Mouse (Mus musculus) right cerebral cortex, adult 2 months (tissue): ENCODE results near the gene Rab11fip3.

Source experiments
- DNase-seq, 2 experiments: peaks; one replicate each; pipeline ENCODE4 v3.0.0; 2021 to 2022; ENCODE audit warnings: low spot score in 2 of 2

Rab11fip3 gene

DNA sequence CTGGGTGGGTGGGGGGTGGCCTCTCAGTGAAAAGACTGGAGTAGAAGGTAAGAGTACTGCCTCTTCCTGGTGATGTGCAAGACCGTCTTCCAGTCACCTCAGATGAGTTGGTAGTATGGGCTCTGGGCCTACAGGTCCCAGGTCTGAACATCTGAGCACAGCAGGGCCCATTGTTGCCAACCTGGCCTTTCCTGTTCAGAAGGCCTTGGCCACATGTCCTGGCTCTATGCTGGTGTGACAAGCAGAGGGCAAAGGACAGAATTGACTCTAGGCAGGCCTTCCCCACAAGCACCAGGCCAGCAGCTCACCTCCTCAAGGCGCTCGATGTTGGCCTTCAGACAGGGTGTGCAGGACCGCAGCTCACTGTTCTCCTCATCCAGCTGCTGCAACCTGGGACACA lies 77.1 kb downstream of the Rab11fip3 start:
- DNase-seq = no peak

DNA sequence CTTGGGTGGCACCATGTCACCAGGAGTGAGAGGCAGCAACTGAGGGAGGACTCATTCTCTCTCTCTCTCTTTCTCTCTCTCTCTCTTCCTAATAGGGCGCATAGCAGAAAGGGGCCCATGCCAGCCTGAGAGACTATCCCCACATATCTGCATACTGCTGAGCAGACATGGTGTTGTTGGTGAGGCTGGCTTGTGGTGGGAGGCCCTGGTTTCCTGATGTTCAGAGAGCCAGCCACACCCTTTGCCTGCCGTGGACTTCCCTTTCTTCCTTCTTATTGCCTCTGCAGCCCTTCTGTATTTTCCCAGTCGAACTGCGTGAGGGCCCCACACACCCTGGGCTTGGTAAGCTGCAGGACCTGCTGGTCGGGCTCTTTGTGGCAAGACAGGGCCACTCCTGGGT lies 79.0 kb downstream of the Rab11fip3 start:
- no peak for DNase-seq

DNA sequence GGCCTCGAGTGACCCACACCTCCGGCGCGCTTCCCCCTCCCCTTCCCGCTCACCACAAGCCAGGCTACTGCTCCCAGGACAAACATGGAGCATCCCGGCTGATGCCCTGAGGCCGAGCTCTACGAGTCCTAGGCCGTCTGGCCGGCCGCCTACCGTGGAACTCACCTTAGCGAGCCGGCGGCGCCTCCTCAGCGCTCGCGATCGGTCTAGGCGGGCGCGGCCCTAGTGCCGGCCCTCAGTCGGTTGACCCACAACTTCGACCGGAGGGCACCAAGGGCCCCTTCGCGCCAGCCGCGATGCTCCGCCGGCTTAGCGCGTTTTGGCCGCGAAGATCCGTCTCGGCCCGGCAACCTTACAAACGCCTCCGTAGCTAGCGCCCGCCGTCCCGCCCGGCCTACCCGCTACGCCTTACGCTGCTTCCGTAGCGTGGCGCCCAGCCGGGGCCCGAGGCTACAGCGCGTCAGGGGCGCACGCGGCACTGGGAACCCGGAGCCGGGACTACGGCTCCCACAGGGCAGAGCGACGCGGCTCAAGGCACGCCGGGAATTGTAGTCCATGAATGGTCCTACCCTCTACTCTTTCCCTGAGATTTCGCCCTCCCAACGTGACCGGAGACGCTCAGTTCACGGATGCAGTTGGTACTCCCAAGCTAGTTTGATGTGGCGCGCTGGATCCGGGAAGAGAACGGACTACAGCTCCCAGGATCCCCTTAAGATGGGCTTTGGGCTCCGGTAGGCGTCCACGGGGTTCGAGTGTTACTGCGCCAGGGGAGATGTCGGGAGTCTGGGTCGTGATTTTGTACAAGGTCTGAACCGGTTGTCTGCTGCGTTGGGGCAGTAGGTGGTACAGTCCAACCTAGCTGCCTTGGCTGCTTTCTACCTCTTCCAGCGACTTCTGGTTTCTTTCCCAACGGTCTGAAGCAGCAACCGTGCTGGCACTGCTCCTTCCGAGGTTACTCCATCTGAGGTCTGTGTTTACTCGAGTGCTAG lies 83.8 kb downstream of the Rab11fip3 start, which contains the start of gene Capn15:
Gene Capn15, minus strand, starts transcription at position 491 of the 989 bp plus-strand sequence.
- DNase-seq = peak; percentile 96

DNA sequence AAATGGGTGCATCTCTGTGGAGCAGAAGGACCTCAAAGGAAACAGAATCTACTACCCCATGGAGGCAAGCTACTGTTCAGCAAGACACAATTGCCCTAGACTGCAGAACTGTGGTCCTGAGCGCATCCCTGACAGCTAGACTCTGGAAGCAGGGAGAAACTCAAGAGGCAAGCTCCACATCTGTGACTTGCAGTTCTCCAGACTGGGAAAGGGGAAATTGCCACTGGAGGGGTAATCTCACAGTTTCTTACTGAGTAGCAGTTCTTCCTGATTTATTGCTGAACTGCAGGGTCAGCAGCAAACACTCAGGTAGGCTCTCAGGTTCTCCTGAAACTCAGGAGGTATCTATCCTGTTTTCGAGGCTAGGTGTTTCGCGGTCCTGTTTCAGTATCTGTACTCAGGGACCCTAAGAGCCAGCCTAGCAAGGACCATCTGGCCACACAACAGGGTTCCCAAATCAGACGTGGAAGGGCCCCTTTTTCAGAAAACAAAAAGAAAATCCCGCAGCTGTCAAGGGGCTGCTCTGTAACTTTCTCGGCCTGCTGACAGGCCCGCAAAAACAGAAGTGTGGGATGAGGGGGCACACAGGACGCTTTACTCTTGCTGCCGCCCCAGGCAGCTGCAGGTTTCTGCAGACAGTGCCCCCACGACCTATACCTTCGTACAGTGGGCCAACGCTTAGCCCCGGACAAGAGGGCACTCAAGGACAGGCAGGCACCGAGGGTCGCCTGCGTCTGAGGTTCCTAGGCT lies 84.6 kb downstream of the Rab11fip3 start:
- peak in 1 of 2 experiments; percentile 16 for DNase-seq

DNA sequence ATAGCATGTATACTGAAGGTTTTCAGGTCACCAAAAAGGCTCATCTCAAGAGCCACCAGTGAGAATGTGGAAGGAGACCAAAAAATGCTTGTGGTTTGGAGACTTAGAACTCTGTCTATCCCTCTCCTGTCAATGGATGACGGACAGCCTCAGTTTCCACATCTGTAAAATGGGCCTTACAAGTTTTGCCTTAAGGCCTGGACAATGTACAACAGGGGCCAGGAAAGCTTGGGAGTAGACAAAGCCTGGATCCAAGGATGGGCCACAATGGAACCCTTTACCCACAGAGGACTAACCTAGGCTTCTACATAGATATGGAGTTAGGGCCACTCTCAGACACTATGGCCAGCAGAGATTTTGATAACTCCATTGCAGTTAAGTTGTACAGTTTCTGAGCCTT lies 85.3 kb downstream of the Rab11fip3 start:
- DNase-seq = no peak

DNA sequence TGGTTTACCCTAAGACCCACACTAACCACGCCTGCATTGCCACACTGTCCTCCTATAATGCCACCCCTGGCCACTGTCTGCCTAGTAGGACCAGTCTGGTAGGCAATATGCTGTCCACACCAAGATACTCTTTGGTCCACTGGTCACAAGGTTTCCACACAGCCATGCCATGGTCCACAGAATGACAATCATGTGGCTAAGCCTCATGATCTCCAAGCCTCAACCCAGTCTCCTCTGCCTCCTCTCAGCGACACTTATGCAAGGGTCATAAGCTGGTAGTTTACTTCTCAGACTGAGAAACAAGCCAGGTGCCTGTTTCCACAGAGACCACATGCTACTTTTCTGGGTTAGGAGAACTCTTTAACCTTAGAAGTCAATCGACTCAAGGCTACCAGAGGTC lies 86.4 kb downstream of the Rab11fip3 start:
- DNase-seq = no peak

DNA sequence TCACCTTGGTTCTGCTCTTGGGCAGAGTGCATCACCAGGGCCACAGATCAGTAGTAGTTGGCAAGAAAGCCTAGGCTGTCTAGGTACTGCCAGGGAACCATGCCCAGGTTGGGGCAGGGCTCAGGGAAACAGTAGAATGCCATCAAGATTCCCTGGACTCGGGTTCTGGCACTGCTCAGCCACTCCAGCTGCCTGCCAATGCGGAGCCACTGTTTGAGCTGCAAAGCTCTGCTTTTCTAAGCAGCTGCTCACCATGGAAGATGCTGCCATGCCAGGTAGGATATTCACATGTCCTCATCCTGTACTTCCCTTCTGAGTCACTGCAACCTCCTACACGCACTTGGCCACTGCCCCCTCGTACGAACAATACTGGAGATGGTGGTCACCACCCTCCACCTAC lies 88.5 kb downstream of the Rab11fip3 start:
- peak; percentile 52 to 56 for DNase-seq

DNA sequence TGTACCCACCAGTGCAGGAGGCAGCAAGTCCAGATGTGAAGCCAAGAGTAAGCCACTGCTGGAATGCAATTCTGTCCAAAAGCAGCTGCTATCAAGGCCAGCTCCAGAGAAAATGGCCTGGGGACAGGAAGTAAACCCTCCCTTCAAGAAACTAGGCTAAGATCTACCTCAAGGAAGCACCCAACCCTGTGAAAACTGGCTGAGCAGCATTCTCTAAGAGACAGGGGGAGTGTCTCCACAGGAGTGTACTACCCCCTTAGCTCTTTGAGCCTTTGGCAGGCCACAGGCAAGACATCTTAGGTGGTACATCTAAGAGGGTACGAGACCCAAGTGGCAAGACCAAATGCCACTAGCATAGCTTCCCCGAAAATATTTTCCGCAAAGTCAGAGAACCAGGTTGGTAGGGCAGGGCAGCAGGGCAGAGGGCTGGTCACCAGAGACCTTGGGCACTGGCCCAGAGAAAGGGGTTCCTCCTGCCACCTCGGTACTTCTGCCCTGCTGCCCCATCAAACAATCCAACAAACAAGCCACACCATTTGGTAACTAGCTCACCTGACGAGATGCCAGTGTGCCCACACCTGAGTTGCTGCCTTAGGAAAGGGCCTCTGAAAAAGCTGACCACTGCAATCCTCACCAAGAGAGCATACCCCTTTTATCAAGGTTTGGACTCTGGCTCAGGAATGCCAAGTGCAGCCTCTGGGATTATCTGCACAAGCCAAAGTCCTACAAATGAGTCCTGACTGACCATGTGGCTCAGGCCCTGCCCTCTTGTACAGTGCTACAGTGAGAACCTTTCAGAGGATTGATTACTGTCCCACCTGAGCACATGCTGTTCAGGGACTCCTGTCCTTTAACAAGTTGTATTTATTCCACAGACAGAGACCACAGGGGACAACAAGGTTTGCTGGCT lies 89.3 kb downstream of the Rab11fip3 start:
- DNase-seq = no peak

DNA sequence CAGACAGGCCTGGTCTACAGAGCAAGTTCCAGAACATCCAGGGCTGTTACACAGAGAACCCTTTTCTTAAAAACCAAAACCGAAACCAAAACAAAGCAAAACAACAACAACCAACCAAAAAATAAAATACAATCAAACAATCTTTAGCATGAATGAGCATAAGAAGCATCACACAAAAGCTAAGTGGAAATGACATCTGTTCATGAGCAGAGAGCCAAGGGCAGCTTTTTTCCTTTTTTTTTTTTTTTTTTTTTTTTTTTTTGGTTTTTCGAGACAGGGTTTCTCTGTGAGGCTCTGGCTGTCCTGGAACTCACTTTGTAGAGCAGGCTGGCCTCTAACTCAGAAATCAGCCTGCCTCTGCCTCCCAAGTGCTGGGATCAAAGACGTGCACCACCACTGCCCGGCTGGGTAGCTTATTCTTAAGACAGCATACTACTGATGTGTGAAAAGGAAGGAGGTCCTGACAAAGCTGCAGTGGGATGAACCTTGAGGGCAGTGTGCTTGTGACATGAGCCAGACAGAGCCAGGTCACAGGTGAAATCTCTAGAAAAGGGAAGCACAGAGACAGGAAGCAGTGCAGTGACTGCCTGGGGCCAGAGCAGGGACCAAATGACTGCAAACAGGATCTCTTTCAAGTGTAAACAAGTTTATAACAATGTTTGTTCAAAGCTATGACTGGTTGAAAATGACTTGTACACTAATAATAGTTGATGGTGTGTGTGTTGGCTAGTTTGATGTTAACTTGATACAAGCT lies 98.2 kb downstream of the Rab11fip3 start:
- no peak for DNase-seq

DNA sequence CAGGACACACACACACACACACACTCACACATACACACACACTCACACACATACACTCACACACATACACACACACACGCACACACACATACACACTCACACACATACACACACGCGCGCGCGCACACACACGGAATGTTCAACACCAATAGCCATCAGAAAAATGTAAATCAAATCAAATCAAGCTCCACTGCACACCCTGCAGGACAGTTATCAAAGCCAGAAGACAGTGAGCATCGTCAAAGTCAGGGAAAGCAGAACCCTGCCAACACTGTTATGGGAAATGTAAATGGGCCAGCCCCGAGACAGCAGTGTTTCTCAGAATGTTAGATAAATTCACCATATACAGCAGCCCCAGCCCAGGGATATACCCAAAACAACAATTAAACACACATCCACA lies 98.9 kb downstream of the Rab11fip3 start:
- no peak for DNase-seq

DNA sequence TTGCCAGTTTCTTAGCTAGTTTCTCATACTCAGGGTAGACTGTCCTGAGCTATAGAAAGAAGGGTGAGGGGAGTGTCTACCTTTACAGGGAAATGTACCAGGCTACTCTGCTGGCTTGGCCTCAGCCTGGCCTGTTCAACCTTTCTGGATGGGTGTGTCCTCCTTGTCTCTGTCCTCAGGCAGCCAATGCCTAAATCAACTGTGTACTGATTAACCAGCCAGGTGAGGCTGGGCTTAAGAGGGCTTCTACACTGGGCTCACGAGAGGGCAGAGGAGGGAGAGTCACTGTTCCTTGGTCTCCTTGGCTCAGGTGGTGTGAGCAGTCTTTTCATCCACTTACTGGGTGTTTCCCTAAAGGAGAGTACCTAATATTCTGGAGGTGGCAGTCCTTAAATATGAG lies 101.2 kb downstream of the Rab11fip3 start:
- DNase-seq = no peak

DNA sequence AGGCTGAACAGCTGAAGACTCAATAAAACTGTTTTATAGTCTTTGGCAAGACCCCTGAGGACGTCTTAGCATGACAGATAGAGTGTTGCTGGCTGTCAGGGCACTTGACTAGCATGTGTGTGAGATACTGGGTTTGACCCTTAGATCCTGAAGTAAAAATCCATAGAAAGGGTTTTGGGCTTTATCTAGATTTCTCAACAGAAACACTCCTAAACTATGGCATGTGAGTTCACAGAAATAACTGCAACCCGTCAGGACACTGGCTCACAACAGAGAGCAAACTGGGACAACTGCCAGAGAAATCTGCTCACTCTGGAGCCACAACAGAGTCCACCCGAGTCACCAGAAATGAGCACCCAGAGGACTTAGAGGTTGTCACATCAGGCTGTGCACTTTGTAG lies 101.7 kb downstream of the Rab11fip3 start:
- no peak for DNase-seq

DNA sequence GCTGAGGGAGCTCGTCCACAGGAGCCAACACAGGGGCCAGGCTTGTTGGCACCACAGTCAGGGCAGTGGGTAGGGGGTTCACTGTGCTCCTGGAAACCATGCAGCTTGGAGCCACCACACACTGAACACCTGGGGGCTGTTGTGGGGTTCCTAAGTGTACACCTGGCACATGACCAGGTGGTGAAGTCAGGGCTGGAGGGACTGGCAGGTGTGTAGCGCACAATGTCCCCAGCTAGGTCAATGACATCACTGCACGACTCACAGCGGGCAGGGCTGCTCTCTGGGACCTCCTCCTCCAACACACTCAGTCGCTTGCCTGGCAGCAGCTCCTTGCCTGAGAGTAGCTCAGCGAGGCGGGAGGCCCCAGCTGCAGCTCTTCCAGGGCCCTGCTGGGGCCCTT lies 105.1 kb downstream of the Rab11fip3 start:
- no peak for DNase-seq

DNA sequence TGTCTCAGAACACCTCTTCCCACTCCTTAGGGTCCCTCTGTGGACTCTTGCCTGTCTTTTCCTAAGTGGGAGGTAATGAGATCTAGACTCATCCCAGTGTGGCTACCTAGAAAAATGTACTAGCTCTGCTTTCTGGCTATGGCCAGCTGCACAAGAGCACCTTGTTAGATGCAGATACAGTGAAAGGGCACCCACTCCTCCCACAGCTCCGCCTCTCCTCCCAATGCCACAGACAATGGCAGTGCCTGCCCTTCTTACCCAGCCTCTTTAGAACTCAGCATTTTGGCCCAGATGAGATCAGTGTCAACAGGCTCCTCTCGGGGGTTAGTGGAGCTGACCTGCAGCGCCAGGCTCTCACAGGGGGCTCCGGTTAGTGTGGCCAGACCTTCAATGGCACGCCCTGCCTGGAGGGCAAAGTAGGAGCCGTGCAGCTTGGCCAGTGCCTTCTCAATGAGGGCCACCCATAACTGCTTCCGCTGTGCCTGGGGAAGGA lies 106.9 kb downstream of the Rab11fip3 start:
- no peak for DNase-seq

DNA sequence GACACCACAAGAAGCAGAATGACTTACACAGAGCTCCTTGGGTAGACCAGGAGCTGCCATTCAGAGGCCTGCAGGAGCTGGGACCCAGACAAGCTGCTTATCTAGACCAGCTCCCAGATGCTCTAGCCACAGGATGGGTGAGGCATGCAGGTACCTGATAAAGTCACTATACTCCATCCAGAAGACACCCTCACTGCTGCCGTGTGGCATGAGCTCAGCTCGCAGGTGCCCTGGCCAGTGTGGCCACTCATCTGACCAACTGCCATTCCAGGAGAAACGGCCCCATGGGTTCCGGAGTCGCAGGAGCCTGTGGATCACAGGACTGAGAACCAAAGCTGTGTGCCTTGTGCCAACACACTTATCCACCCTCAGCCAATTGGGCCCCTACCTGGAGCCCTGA lies 107.8 kb downstream of the Rab11fip3 start:
- no peak for DNase-seq

DNA sequence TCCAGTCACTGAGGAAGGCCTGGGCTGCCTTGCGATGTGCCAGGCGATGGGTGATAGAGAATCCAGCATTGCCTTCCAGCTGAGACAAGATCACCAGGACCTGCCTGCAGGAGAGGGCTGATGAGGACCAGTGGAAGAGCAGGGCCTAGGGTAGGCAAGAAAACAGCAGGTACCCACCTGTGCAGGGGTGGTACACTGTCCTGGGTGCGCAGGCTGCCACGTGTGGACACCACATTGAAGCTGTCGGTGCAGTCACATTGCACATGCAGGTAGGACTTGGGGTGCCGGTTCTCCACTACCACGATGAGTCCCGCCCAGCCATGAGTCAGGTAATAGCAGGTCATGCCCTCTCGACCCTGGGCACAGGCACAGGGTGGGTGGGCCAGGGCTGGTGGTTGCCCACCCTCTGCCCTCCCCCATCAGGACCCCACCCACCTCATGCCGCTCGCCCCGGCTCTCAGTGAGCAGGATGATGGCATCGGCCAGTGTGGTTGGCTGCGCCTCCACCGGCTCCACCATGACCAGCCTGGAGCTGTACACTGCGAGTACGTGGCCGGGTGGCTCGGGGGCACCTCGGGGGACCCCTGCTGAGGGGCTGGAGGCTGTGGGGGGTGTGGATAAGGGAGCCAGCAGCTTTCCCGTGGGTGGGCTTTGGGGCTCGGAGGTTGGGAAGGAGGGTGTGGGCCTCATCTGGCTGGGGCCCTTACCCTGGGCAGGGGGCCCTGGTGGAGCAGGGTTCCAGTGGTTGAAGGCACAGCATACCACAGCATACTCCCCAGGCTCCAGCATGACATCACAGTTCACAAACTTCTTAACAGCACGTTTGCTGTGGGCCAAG lies 109.5 kb downstream of the Rab11fip3 start:
- no peak for DNase-seq

DNA sequence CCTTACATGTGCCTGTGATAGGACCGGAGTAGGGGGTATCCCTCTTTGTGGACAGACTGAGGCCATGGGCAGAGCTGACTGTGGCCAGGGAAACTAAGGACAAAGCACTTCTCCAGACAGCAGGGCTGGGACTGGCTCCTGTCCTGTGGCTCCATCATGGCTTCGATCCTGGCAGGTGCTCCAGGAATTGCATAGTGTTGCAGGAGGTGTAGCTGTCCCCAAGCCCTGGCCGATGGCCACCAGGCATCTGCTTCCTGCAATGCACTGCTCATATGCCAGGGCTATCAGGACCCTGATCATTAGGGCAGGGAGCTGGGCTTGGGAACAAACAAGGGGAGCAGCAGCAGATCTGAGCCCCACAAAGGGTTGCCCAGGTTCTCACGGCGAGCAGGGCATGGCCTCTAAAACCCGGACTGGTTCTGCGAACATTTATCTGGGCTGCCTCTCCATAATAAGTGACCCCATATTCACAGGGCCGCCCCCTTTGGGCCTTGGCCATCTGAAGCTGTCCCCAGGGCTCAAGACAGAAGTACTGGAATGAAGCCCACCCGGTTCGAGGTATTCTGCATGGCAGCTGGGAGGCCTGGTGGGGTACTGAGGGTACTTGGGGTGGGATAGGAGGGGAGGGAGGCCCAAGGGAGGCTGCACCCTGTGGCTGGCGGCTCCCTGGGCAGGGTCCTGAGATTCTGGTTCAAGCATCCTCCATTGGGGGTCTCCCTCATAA lies 110.4 kb downstream of the Rab11fip3 start:
- DNase-seq = no peak

DNA sequence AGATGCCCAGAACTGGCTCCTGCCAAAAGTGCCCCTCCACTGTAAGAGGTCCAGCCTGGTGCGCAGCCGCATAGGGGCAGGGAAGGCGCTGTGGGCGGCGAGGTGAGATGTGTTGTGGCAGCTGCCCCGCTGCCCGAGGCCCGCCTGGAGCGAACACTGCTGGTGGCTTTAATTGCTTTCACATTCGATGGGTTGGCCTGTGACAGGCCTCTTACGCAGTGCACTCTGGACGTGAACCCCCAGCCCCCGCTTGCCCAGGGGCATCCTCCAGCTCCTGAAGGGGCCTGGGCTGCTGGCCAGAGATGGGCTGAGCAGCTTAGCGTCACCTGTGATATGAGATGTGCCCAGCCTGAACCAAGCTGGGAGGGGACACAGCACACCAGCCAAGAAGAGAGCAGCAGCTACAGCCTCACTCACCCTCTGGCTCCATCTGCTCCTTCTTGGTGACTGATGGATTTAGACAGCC lies 111.7 kb downstream of the Rab11fip3 start:
- DNase-seq = no peak

DNA sequence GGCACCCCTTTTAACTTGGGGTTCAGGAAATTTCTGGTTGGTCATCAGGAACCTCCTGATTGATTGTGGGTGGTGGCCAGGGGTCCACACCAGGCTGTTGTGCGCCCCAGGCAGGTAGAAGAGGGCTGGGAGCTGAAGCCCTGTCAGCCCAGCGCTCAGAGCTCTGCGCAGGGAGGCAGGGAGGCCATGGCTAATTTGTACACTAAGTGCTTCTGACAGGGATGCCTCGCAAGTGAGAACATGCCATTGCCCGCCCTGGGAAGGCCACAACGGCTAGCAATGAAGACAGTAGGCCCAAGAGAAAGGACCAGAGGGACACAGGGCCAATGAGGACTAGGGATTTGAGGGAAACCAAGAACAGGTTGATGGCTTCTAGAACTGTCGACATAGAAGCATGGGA lies 112.7 kb downstream of the Rab11fip3 start:
- no peak for DNase-seq
